Mouse (Mus musculus) heart, postnatal 4 days (tissue): ENCODE measurements around the gene Ep300. TPM values are rescaled to one million over a fixed set of nuclear protein-coding genes. Genes with fewer than 3 reads are reported as not detected.

Experiments used
- DNase-seq: peaks from one replicate; pipeline ENCODE4 v3.0.0; 2021
- total RNA-seq, 2 experiments: library from RNA; stranded (reverse); gene quantifications; 2 replicates each; pipeline ENCODE4 v1.2.3; 2021

Gene Ep300
- total RNA-seq = 10 to 100 TPM; 41.8 to 47.7 TPM

- peak; percentile 97 for DNase-seq
Measured at GRCm38 (mm10) chr15:81584913-81585745, at the start of gene Ep300. Gene Ep300, plus strand, starts transcription at chr15:81585351.

- DNase-seq = no peak
Measured at GRCm38 (mm10) chr15:81535881-81536351, 49.2 kb upstream of the Ep300 start.

- no peak for DNase-seq
Measured at GRCm38 (mm10) chr15:81538149-81538548, 47.0 kb upstream of the Ep300 start.

GRCm38 (mm10) chr15:81539560-81539959 is 45.6 kb upstream of the Ep300 start:
- no peak for DNase-seq

- no peak for DNase-seq
Measured at GRCm38 (mm10) chr15:81544916-81545315, 40.2 kb upstream of the Ep300 start.

DNA sequence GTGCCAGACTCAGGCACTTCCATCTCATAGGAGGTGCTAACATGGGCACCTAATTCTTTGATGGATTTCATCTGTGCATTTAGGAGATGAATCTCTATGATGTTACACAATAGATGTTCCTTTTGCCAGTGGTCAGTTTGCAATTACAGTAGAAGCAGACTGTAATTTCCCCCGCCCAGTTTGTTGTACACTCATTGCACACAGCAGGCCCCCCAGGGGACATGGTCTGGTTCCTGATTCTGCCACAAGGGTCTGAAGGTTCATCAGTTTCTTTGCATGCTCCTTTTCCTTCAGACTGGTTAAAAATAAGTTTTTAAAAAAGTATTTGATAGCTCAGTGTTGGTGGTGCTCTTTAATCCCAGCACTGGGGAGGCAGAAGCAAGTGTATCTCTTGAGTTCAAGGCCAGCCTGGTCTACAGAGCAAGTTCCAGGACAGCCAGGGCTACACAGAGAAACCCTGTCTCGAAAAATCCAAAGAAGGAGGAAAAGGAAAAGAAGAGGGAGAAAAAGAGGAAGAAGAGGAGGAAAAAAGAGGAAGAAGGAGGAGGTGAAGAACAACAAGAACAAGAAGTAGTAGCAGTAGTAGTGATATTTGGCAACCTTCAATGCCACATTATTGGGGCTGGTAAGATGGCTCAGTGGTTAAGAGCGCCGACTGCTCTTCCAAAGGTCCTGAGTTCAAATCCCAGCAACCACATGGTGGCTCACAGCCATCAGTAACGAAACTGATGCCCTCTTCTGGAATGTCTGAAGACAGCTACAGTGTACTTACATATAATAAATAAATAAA is 39.6 kb upstream of the Ep300 start:
- DNase-seq = no peak

- no peak for DNase-seq
Measured at GRCm38 (mm10) chr15:81553455-81553854, 31.7 kb upstream of the Ep300 start.

- DNase-seq = peak; percentile 17
Measured at GRCm38 (mm10) chr15:81554558-81555297, 30.4 kb upstream of the Ep300 start.

GRCm38 (mm10) chr15:81555986-81556385 is 29.2 kb upstream of the Ep300 start:
- DNase-seq = no peak

DNA sequence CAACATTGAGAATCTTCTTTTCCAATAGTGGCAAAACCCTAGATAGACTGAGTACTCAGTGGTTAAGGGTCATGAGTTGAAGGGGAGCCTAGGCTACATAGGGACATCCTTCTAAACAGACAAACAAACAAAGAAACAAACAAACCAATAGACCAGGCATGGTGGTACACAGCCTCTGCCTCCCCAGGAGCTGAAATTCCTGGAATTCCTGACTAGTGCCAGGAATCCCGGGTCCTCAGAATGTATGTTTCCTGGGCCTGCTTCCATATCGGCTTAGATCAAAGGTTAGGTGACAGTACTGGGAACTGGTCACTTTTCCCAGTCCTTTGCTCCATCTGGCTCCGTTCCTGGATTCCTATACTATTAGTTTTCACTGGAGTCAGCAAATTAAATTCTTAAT is 23.6 kb upstream of the Ep300 start:
- no peak for DNase-seq

DNA sequence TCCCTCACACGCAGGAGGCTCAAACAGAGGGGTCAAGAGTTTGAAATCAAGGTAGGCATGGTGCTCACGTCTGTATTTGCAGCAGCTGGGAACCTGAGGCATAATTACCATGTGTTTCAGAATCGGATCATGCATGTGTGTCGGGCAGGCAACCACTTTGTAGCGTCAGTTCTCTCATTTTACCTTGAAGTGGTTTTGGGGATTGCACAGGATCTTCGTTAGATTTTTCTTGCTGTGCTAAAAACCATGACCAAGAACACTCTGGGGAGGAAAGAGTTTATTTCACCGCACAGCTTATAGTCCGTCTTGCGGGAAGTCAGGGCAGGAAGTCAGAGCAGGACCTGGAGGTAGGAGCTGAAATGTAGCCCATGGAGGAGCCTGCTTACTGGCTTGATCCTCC is 23.2 kb upstream of the Ep300 start:
- DNase-seq = no peak

GRCm38 (mm10) chr15:81562491-81563488 is 22.4 kb upstream of the Ep300 start:
- no peak for DNase-seq

- DNase-seq = no peak
Measured at GRCm38 (mm10) chr15:81568093-81568492, 17.1 kb upstream of the Ep300 start.

DNA sequence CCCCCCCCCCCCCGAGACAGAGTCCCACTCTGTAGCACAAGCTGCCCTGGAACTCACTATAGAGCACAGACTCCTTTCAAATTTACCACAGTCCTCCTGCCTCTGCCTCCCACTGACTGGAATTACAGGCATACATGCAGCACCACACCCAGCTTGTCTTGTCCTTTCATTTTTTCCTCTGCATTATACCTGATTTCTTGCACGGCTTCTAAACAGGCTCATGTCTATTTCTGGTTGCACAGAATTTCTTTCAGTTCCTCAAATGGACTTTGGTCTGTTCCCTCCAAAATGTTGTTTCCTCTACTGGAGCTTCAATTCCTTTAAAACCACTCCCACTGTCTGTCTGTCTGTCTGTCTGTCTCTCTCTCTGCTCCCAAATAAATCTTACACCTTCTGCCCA is 16.6 kb upstream of the Ep300 start:
- no peak for DNase-seq

DNA sequence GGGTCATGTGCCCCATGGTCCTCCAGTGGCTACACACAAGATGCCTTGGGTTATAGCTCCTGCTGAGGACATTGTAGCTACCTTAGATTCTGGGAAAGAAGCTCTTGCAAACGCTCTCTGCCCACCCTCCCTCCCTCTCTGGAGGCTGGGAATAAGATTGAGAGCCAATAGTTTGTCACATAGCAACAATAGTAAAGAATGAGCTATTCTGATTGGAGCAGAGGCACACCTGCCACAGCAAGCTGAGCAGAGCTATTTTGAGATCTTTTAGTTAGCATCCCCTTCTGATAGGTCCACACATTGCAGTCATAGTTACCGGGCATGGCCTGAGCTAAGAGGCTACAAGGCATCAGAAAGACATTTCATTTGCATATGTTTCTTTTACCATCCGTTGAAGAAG is 8.2 kb upstream of the Ep300 start:
- DNase-seq = no peak

DNA sequence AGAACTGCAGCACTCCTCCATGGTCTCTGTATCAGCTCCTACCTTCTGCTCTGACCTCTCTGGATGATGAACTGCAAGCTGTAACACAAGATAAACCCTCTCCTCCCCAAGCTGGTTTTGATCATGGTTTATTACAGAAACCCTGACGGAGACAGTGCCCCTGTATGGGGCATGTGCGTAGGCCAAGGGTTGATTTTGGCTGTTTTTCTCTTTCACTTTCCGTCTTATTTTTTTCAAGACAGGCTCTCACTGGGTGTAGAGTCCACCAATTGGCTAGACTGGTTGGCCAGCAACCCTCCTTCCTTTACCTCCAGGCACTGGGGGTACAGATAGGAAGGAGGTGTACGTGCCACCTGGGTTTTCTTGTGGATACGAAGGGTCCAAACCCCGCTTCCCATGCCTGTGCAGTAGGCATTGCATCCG is 7.4 kb upstream of the Ep300 start:
- DNase-seq = no peak

DNA sequence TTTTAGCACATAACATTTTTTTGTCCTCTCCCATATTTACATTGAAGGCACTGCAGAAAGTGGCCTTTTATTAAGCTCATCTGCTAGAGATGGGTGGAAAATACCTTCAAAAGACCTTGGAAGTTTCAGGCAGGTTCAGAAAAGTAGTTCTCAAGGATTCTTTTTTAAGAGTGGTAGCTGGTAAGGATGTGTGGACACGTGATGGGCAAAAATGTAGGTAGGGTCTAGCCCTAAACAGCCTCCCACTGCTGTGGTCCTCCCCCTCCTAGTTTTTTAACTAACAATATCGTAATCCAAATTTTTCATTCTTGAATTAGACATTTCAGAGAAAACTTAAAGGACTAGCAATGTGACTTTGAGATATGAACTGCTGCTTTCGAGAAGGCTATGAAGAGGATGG is 685 bp upstream of the Ep300 start:
- no peak for DNase-seq

DNA sequence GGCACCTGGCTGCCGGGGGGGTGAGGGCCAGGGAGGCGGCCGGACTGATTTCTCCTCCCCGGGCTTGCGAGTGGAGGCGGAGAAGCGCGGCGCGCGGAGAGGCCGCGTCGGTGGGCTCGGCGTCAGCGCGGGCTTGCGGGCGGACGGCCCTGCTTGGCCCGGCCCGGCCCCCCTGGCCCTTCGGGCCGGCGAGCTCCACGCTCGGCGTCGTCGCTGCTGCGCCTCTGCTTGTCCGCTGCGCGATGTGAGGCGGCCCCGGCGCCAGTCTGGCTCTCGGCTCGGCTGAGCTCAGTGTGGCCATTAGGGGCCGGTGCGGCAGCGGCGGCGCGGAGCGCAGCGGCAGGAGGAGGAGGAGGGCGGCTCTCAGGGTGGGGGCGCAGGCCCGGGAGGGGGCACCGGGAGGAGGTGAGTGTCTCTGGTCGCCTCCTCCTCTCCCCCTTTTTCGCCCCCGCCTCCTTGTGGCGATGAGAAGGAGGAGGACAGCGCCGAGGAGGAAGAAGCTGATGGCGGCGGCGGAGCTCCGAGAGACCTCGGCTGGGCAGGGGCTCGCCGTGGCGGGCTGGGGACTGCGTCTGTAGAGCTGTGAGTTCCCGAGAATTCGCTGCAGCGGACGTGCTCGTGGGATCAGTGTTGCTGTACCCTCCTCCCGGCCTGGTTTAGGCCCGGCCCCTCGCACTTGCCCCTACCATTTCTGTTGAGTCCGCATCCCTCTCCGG is 753 bp downstream of the Ep300 start:
- peak; percentile 85 for DNase-seq

GRCm38 (mm10) chr15:81586466-81586865 is 1.3 kb downstream of the Ep300 start:
- DNase-seq = no peak

DNA sequence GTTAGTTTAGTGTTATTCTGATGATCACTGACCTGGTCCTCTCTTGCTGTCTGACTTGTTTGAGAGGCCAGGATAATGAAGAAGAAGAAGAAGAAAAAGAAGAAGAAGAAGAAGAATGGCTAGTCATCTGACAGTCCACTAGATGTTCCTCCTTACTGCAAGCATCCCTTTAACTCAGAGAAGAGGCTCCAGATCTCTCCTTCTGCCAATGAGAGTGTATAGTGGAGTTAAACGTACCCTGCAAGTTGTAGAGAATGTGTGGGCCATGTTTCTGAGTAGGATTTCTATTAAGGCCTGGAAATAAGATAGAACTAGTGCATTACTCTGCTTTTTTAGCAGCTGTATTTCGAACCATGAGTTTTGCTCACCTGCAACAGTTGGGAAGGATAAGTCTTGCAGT is 2.5 kb downstream of the Ep300 start:
- no peak for DNase-seq

DNA sequence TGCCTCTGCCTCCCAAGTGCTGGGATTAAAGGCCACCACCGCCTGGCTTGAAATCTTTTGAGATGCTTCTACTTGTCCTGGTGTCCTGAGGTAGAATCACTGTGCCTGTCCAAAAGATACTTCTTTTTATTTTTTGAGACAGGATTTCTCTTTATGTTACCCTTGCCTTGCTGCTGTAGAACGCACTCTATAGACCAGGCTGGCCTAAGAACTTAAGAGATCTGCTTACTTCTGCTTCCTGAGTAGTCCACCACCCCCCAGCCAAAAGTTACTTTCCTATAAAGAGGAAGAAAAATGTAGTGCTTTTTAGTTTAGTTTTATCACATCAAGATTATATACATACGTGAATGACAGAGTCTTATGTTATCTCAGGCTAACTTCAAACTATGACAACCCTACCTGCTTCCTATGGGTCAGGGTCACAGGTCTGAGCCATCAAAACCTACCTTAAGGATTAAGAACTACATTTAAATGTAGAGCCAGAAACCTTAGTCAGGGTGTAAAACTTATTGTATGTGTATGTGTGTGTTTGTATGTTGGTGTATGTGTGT is 9.1 kb downstream of the Ep300 start:
- no peak for DNase-seq
